Mouse (Mus musculus) gastrocnemius, adult 18-20 months (tissue): Measurements from ENCODE around the gene Myh9. TPM values are rescaled to one million over a fixed set of nuclear protein-coding genes. Genes with fewer than 3 reads are reported as not detected.

Source experiments
- DNase-seq: peaks from one replicate; pipeline ENCODE4 v3.0.0; 2021; ENCODE audit warnings: low spot score
- total RNA-seq, 2 experiments: library from RNA; stranded (reverse); gene quantifications; 2 replicates each; pipeline ENCODE4 v1.2.3; 2021

Myh9 gene
- total RNA-seq, 2 experiments from 2014 or later = 42.8 to 63.0 TPM

DNA sequence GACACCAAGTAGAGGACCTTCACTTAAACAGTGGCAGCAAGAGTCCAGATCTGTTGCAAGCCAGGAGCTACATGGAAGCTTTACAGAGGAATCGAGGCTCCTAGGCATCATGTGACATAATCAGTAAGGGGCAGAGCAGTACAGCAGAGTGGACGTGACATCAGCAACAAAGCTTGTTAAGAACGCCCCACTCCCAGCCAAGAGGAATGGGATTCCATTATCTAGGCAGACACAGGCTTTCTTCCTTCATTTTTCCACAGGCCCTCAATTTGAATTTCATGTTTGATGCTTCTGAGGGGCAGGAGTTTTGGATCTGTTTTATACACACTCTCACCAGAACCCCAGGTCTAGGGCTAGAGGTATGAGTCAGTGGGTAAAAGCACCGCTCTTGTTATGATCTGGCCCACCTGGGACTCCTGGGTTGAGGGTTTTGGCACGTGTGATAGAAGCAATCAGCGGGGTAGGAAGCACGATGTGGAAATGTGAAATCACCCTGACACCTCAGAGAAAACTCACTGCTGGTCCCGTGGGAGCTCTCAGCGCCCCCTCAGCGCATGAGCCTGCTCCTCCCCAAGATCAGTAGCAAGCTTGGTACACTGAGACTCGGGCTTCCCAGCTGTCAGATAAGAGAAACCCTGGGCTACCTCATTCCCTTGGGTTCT is 30.7 kb downstream of the Myh9 start:
- DNase-seq = no peak

DNA sequence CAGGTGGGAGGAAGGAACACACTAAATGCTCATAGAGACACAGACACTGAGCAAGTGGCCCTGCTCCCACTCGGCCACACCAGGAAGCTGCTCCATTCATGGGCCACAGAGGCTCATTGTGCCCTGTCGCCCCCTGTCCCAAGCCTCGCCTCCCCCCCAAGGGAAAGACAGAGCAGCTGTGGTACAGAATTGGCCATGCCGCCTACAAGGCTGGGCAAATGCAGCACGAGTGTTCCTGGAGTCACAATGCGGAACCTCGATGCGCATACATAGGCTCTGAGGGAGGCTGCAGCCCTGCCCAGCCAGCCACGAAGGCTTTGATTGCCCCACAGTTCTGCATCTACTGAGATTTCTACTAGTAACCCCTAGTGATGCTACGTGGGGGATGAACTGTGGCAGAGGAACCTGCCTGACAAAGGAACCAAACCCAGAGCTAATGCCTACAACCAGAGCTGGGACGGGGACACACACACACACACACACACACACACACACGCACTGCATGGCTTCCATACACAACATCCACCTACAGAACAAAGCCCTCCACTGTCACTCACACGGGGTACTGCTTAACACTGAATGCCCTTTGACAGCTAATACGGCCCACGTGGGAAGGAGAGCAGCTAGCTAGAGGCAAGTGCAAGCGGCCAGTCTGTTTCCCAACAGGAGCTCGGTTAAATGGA is 31.4 kb downstream of the Myh9 start:
- DNase-seq = no peak

DNA sequence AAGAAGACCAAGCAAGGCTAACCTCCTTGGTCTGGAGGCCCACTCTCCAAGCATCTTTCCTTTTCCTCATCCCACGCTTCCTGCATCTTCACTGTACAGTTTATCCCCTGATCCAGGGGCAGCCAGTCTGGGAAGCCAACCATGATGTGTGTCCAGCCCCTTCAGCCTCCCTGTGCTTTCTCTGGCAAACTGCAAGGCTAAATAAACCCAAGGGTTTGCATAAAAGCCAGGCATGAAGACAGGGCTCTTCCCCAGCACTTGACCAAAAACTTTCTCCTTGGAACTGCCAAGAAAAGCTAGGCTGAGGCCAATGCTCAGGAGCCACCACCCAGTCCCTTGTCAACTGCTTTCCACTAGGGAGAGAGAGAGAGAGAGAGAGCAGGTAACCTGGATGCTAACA is 32.5 kb downstream of the Myh9 start:
- no peak for DNase-seq

DNA sequence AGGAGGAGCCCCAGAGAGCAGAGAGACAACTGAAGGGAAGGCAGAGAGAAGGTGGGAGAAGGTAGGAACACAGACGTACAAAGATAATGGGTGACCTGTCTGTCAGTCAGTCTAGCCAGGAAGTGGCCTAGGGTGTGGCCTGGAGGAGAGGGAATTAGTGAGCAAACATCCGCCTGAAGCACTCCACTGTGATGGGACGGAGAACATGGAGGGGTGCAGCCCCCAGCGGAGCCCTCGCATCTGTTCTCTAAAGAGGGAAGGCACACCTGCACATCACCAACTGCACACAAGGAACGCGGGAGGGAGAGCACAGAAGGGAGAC is 34.8 kb downstream of the Myh9 start:
- DNase-seq = no peak

DNA sequence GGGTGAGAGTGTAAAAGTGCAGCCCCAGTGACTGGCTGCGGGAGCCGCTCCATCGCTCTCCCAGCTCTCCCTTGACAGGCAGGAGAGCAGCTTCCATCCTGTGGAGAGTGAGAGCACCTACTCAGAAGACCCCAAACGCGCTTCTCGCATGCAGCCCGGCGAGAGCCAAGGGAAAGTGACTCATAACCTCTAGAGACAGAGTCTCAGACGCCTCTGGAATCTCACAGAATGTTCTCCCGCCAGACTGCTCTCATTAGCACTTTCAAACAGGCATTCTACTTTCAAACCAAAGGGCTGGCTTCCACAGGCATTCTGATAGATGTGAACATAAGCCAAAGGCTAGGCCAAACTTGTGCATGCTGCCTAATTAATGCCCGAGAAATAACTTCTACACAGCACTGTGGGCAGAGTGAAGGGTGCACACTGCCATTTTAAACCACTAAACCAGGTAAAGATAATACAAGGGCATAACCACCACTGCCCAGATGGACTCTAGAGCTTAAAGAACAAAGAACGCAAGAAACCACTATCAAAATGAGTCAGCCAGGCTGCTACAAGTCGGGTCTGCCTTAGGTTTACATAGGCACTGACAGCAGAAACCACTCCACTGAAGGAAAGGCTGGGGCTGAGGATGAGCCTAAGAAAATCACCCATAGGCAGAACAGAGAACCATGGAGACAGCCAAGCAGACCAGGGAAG is 35.3 kb downstream of the Myh9 start:
- no peak for DNase-seq

DNA sequence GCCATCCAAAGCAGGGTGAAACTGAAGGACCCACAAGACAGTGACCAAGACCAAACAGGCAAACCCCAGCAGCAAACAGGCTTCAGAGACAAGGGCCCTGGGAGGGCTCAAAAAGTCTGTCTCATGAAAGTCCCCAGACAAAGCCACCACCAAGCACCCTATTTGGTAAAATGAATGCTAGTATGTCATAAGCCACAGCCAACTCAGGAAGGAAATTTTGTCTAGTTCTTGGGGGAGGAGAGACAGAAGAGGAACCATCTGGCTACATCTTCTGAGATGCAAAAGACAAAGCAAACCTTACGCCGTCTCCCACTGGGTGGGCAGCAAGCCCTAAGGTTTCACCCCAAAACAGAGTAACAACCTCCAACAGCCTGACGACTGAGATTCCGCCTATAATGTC is 36.3 kb downstream of the Myh9 start:
- DNase-seq = no peak

DNA sequence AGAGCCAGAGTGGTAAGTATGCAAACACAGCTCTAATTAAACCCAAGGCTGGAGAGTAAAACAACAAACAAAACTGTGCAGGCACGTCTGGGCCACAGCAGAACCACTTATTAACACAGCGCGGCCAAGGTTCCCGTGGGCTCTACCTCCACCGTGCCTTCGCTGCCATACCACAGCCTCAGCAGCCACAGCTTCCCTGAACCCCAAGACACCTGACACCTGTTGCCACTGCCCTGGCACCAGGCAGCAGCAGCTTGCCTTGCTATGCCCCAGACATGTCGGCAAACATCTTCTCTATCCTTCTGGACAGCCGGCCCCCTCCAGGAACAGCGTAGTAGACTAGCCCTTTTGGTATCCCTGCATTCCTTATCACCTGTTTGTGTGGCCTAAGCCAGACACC is 37.0 kb downstream of the Myh9 start:
- DNase-seq = no peak

DNA sequence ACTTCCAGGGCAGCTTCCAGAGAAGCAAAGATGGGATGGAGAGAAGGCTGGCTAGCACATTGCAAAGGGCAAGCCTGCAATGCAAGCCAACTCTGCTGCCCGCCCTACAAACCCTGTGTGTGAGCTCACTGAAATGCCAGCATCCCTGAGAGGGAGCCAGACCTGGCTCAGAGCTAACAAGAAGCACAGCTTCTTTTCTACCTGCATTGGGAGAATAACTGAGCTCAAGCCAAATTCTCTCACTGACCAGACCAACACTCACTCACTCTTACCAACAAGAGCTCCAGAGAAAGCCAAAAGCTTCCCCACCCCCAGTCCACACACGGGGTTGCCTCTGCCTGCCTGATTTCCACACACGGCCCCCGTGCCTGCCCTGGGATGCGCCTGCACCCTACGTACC is 37.5 kb downstream of the Myh9 start:
- DNase-seq = no peak

DNA sequence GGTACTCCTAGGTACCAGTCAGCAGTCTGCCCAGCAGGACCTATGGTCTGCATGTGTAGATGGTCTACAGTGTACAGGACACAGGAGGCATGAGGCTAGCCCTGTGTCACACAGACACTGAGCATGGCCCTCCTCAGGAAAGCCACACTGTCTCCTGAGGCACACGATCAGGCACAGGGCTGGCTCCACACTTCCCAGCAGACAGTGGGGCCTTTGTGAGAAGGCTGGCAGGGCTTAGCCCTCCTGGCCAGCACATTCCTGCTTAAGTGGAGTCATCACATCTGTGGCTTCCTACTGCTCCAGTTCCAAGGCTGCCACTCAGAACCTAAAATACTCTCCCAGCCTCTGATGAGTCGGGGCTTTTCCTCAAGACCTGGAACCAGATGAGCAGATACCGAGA is 38.2 kb downstream of the Myh9 start:
- DNase-seq = no peak

DNA sequence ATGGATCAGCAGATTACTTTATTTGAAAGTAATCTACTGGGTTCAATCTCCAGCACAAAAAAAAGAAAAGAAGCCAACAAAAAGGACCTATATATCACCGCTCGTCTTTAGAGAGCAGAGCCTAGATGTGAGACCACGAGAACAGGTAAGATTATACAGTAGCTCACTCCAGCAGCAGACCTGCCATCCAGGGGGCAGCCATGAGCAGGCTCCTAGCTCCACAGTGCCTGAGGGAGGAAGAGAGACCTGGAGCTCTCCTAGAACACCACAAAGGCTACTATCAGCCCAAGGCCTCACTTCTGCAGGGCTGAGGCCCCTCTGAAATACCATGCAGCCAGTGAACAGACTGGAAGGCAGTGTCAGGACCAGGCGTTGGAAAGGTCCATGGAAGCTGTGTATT is 39.0 kb downstream of the Myh9 start:
- no peak for DNase-seq

DNA sequence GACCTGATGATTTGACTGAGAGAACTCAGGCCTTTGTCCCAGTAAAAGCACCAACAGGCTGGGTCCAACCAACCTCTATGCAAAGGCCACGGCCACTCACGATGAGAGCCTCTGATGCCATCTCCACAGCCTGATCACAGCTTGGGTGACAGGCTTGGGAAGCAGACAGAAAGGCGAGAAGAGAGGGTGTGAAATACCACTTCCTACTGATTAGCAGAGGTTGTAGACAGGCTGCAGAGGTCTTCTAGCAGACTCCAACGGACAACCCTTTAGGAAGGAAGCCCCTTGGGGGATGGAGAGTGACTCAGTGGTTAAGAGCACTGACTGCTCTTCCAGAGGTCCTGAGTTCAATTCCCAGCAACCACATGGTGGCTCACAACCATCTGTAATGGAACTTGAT is 40.8 kb downstream of the Myh9 start:
- DNase-seq = no peak

DNA sequence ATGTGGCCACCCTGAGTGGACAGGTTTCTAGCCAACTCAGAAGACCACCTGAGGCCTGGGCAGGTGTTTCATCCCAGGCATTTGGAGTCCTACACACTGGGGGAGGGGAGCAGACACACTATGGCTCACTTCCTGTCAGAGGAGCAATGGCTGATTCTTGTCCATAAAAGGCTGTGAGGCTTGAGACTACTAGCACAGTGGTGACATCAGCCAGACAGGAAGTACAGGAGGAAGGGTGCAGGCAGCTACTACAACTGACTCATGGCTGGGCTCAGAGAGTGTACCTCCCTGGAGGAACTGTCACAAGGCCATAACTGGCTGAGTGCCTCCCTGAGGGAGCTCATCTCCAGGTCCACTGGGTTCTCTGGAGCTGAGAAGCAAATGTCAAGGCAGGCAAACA is 41.5 kb downstream of the Myh9 start:
- peak; percentile 73 for DNase-seq

DNA sequence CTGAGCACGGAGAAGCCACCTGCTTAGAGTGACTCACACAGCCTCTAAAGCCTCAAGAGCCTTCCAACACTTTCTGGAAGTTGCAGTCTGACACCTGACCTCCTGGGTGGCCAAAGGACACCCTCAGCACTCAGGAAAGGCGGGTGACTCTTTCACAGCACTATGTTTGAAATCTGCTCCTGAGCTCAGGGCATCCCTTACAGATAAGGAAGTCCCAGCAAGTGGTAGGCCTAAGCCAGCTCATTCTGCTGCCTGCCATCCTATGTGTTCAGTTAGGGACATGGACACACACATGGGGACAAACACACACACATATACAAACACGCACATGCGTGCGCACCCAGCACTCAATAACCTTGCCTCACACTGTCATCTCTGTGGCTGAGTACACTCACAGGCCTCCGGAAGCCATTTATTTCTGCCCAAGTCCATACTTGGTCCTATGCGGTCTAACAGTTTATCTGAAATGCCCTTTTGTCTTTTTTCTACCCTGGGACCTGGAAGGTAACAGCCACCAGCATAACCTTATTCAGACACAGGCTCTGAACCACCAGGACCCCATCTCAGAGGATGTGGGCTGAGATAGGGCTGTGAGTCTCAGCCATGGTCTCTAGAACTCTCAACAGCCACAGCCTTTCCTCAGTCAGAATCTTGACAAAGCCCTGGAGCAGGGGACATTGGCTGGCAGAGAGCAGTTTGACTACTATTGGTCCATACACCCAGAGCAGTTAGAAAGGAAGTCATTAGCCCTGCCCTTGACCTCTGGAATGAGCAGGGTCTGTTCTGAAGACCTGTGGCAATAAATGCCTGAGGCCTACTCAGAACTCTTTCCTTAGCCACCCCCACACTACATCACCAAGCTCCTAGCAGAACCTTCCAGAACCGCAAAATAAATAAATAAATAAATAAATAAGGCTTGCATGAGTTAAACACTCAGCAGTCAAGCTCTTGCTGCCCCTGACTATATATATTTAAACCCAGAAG is 42.2 kb downstream of the Myh9 start:
- DNase-seq = no peak

DNA sequence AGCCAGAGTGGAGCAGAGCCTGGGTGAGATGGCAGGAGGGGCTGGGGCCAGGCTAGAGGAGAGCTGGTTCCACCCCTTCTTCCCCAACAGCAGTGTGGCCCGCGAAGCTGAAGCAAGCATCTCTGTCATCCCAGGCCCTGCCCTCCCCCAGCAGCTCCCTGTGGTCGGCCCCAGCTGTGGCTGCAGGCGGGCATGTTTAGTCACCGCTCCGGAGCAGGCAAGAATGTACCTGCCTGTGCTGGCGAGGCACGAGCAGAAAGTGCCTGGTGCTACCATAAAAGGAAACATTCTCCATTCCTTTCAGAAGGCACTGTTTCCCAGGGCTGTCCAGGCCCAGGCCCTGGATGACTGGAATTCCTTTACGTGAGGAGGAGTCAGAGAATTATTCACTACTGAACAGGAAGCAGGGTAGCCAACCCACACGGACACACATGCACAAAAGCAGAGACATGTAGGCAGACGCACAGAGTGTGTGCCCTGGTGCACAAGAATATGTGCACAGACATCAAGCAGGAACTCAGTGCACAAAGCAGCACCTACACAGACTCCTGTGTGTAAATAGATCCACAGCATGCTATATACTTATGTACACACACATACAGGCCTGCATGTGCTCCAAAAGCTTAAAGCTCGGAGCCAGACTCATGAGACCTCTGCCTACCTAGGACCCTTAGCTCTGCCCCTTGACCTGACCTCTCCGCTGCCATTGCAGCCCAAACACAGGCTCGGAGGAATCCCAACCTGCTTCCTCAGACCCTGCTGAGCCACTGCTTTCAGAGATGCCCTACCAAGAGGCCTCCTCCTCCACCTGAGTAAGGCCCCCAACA is 43.1 kb downstream of the Myh9 start:
- DNase-seq = no peak

DNA sequence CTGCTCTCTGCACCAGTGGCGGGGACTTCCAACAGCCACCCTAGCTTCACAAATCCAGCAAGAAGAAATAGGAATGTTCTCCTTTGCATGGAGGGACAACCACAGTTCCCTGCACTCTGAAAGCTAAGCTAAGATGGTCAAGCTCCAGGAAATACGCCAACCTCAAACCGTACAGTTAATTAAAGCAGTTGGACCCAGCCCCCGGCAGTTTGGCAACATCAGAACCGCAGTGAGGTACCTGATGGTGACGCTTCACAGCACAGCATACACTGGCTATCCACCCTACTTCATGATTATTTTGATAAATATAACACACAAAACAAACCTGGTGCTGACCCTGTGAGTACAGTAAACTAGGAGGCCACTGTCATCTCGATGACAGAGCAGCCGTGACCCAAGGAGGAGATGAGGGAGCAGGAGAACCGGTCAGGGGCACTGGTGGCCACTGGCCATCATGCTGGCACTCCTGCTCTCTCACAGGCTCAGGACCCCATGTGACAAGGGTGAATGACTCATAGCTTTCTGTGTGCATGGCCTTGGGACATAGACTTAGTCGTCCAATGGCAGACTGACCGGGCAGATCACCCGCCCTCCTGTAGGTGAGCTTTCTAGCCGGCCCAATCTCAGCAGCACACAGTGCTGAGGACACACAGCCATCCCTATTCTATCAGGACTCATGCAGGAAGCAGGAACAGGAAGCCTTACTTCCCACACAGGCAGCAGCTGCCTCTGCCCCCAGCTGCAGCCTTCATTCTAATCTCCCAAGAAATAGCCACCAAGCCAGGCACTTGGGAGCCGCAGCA is 44.2 kb downstream of the Myh9 start:
- DNase-seq = no peak

DNA sequence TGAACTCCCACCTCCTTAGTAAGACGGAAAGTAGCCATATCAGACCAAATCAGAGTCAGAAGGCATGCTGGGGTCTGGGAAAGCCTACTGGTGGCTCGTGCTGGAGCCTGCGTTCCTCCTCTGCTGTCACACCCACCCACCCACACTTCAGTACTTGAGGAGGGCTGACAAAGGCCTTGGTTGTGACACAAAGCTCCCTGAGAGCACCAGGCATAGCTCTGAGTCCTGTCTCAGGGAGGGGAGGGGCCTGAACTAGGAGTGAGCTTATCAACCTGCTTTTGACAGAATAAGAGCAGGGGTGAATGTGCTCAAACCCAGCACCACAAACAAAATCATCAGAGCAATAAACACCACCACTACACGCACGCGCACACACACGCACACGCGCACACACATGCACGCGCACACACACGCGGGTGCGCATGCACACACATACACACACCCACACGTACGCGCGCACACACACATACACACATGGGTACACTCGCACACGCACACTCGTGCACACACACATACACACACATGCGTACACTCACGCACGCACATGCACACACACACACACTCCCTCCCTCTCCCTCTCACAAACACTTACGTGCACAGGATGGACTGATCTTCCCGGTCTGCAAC is 45.5 kb downstream of the Myh9 start:
- DNase-seq = no peak

DNA sequence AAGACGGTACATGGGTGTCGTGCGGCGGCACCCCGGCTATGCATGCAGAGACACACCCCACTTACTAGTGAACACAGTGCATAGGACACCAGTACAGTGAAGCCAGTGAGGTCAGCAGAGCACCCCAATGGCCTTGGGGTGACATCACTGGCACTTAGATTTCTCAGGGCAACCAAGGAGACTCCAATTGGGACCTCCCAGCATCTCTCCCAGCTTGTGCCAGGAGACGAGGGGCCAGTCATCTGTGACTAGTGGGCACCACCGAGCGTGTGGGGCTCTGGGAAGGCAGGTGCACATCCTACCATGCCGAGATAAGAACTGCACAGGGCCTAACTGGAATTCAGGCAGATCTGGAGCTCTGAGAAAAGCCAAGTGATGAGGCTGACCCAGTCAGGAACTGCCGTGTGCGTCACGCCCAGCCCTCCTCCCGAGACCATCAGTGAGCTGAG is 47.0 kb downstream of the Myh9 start:
- no peak for DNase-seq

DNA sequence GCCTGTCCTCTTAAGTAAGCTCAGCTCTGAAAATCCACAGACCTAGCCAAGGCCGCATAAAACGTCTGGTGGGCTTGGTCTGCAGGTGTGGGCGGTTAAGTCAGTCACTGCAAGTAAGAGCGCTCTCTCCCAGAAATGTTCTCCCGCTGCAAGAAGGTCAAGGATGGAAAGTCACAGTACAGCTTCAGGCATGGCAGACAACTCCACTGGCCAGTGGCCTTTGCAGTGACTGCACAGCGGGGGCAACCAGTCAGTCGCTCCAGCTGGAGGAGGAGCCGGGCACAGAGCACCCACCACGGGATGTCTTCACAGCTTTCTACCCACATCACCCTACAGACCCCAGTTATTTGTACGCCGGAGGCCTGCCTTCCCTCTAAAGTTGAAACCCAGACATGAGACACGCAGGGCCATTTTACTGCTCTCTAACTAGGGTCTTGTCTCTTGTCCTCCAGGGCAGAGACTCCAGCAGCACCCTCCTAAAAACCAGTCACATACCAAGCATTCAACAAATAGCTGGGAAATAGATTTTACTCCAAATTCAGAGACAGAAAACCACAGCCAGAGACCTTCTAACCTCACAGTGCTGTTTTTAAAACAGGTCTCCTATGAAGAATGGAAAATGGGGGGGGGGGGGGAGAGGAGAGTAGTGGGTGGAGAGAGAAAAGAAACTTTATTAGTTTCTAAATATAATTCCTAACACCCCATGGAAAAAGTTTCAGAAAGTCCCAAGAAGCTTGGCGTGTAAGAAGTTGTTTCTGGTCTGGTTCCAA is 47.7 kb downstream of the Myh9 start:
- DNase-seq = no peak

DNA sequence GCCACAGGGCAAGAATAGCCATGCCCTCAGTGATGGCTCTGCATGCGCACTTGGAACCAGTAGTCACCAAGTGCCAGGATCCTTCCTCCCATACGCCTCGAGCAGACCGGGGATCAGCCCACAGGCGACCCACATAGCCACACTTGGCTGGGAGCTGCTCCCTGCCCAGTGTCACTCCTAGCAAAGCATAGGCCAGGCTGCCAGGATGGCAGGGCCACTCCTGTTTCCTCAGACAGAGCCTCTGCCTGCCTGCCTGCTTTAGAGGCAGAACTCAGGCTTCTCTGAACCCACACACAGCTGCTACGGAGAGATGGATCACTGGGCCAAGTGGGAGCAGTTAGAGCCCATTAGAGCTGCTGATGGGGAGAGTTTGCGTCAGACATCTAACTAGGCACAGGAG is 48.4 kb downstream of the Myh9 start:
- peak; percentile 53 for DNase-seq
